Mouse (Mus musculus): ENCODE measurements around the gene Pqlc2.

Pqlc2 gene

GRCm38 (mm10) chr4:139302241-139302640 is 8.3 kb downstream of the Pqlc2 start:
- DNase-seq: peak; percentile 30

- no peak for DNase-seq
These were observed 8.7 kb downstream of the Pqlc2 start for GRCm38 (mm10) chr4:139301780-139302179.

GRCm38 (mm10) chr4:139298671-139299366 is 11.7 kb downstream of the Pqlc2 start:
- peak; percentile 55 for DNase-seq

GRCm38 (mm10) chr4:139297566-139297965 is 12.9 kb downstream of the Pqlc2 start:
- peak; percentile 98 for DNase-seq

- peak; percentile 49 for DNase-seq
These were observed 18.5 kb downstream of the Pqlc2 start for GRCm38 (mm10) chr4:139292038-139292437.

GRCm38 (mm10) chr4:139291099-139291498 is 19.4 kb downstream of the Pqlc2 start:
- no peak for DNase-seq

- peak; percentile 84 for DNase-seq
These were observed 21.5 kb downstream of the Pqlc2 start for GRCm38 (mm10) chr4:139289017-139289416.

GRCm38 (mm10) chr4:139287122-139287863 is 23.2 kb downstream of the Pqlc2 start:
- peak; percentile 79 for DNase-seq

- peak; percentile 42 for DNase-seq
These were observed 24.3 kb downstream of the Pqlc2 start for GRCm38 (mm10) chr4:139286234-139286633.

- DNase-seq: no peak
These were observed 25.6 kb downstream of the Pqlc2 start for GRCm38 (mm10) chr4:139284877-139285276.

- DNase-seq: peak; percentile 83
These were observed 27.5 kb downstream of the Pqlc2 start for GRCm38 (mm10) chr4:139282955-139283417.

- DNase-seq: no peak
These were observed 28.6 kb downstream of the Pqlc2 start for GRCm38 (mm10) chr4:139281791-139282345.

GRCm38 (mm10) chr4:139280530-139280929 is 30.0 kb downstream of the Pqlc2 start:
- DNase-seq: peak; percentile 22

- DNase-seq: no peak
These were observed 34.1 kb downstream of the Pqlc2 start for GRCm38 (mm10) chr4:139276411-139276810.

GRCm38 (mm10) chr4:139274573-139274972 is 35.9 kb downstream of the Pqlc2 start:
- DNase-seq: peak; percentile 82

- peak; percentile 70 for DNase-seq
These were observed 37.4 kb downstream of the Pqlc2 start for GRCm38 (mm10) chr4:139272951-139273680.

GRCm38 (mm10) chr4:139271562-139271961 is 38.9 kb downstream of the Pqlc2 start:
- DNase-seq: no peak

GRCm38 (mm10) chr4:139270168-139270567 is 40.3 kb downstream of the Pqlc2 start:
- peak; percentile 84 for DNase-seq

GRCm38 (mm10) chr4:139268242-139268641 is 42.3 kb downstream of the Pqlc2 start:
- DNase-seq: peak; percentile 63

GRCm38 (mm10) chr4:139267335-139267734 is 43.2 kb downstream of the Pqlc2 start:
- DNase-seq: no peak

- DNase-seq: no peak
These were observed 44.0 kb downstream of the Pqlc2 start for GRCm38 (mm10) chr4:139266500-139266865.

- peak; percentile 79 for DNase-seq
These were observed 44.6 kb downstream of the Pqlc2 start for GRCm38 (mm10) chr4:139265783-139266499.

Data from cerebellum, adult 9-11 months (tissue).